Mouse (Mus musculus) thymus, adult 2 months (tissue): Measurements from ENCODE around the gene Emilin1.

ENCODE experiments used
- CTCF ChIP-seq: fragments of 200-500 bp; IDR thresholded peaks from 2 replicates; pipeline ENCODE4 v1.5.1; 2012; ENCODE audit warnings: mild to moderate bottlenecking, control low read depth, low read length, moderate library complexity, borderline replicate concordance; ENCODE audit not compliant: control insufficient read depth, poor library complexity, insufficient read depth; ENCODE audit errors: extremely low read depth
- POLR2A ChIP-seq: fragments of 200-500 bp; IDR thresholded peaks from 2 replicates; pipeline ENCODE4 v1.6.1; 2012; ENCODE audit warnings: mild to moderate bottlenecking, low read length, control low read depth, moderate library complexity; ENCODE audit not compliant: control insufficient read depth, poor library complexity, insufficient read depth; ENCODE audit errors: extremely low read depth

- TF ChIP-seq POLR2A, result no peak
- no peak for TF ChIP-seq CTCF
Measured at GRCm38 (mm10) chr5:30963916-30964315, 50.7 kb downstream of the Emilin1 start.
